In genomic region chr3:87884708-87885251, GRCm38 (mm10) we compare ENCODE assay signal across 8 mouse cellular contexts. TPM values are rescaled to one million over a fixed set of nuclear protein-coding genes. Genes with fewer than 3 reads are reported as not detected.
DNase-seq lines count a peak whose midpoint lies in the region; ATAC-seq and TF ChIP-seq lines count a peak whose summit lies in the region.

No protein-coding gene starts in this region.

- H3K27ac ChIP-seq in cerebellum, adult 2 months (ENCODE audit: insufficient read depth, low read length) = peak overlapping the region; percentile 52
- peak overlapping the region; percentile 82 for H3K27ac ChIP-seq in forebrain, embryonic 16.5 days (ENCODE audit: low read length)
- H3K27ac ChIP-seq in limb, embryonic 12.5 days = peak overlapping the region; percentile 92
- peak overlapping the region; percentile 78 for H3K27ac ChIP-seq in midbrain, embryonic 16.5 days (ENCODE audit: low read length)
- peak overlapping the region; percentile 92 for H3K27ac ChIP-seq in stomach, embryonic 16.5 days (ENCODE audit: low read length)

- H3K4me2 ChIP-seq in forebrain, embryonic 16.5 days (ENCODE audit: low read length) = peak overlapping the region; percentile 94
- H3K4me2 ChIP-seq in limb, embryonic 12.5 days = peak overlapping the region; percentile 94
- H3K4me2 ChIP-seq in midbrain, embryonic 16.5 days (ENCODE audit: low read length) = peak overlapping the region; percentile 89
- H3K4me2 ChIP-seq in stomach, embryonic 16.5 days (ENCODE audit: low read depth, low read length) = peak overlapping the region; percentile 84

- peaks cover 9% of the 10 kb centered on the region for H3K4me1 ChIP-seq in lung, adult 2 months (ENCODE audit: control insufficient read depth, insufficient read depth, low read length)
- peaks cover 5% of the 10 kb centered on the region; the same call in 1 of the 2 replicates for H3K4me1 ChIP-seq in cerebellum, adult 2 months (ENCODE audit: control insufficient read depth, insufficient read depth, low read length)
- peaks cover 23% of the 10 kb centered on the region for H3K4me1 ChIP-seq in forebrain, embryonic 16.5 days (replicated peaks; ENCODE audit: control insufficient read depth, insufficient read depth, low read length)
- H3K4me1 ChIP-seq in limb, embryonic 12.5 days (replicated peaks) = peaks cover 16% of the 10 kb centered on the region
- H3K4me1 ChIP-seq in midbrain, embryonic 16.5 days (ENCODE audit: control insufficient read depth, insufficient read depth, low read length) = peaks cover 22% of the 10 kb centered on the region
- H3K4me1 ChIP-seq in stomach, embryonic 16.5 days (ENCODE audit: control insufficient read depth, insufficient read depth, low read length) = peaks cover 16% of the 10 kb centered on the region

- TF ChIP-seq POLR2A in lung, adult 2 months (IDR thresholded peaks at IDR 0.05; ENCODE audit: borderline replicate concordance, extremely low read depth, low read depth, low read length) = no peak
- no peak for TF ChIP-seq POLR2A in cerebellum, adult 2 months (IDR thresholded peaks at IDR 0.05; ENCODE audit: borderline replicate concordance, insufficient read depth, low read length)

- peak overlapping the region; percentile 90 for H3K9ac ChIP-seq in forebrain, embryonic 16.5 days (replicated peaks; ENCODE audit: low read depth, low read length)
- peak overlapping the region; percentile 88 for H3K9ac ChIP-seq in limb, embryonic 12.5 days (replicated peaks)
- H3K9ac ChIP-seq in midbrain, embryonic 16.5 days (ENCODE audit: low read depth, low read length) = peak overlapping the region; percentile 90
- peak overlapping the region; percentile 82 for H3K9ac ChIP-seq in stomach, embryonic 16.5 days (ENCODE audit: low read length)

- H3K36me3 ChIP-seq in forebrain, embryonic 16.5 days (ENCODE audit: control insufficient read depth, insufficient read depth) = peaks cover 3% of the 10 kb centered on the region; the same call in 1 of the 2 replicates
- peaks cover 23% of the 10 kb centered on the region for H3K36me3 ChIP-seq in limb, embryonic 12.5 days
- peaks cover 3% of the 10 kb centered on the region; the same call in 1 of the 2 replicates for H3K36me3 ChIP-seq in midbrain, embryonic 16.5 days (ENCODE audit: control insufficient read depth, insufficient read depth, low read length)
- H3K36me3 ChIP-seq in stomach, embryonic 16.5 days (ENCODE audit: control insufficient read depth, insufficient read depth, low read length) = no peaks in the 10 kb centered on the region

- H3K4me3 ChIP-seq in lung, adult 2 months (replicated peaks; ENCODE audit: extremely low read depth, low read depth, low read length) = peak overlapping the region; percentile 85
- peak overlapping the region; percentile 81 for H3K4me3 ChIP-seq in cerebellum, adult 2 months (replicated peaks; ENCODE audit: insufficient read depth, low read depth, low read length)
- H3K4me3 ChIP-seq in forebrain, embryonic 16.5 days (replicated peaks; ENCODE audit: low read length) = peak overlapping the region; percentile 99
- H3K4me3 ChIP-seq in limb, embryonic 12.5 days (replicated peaks) = peak overlapping the region; percentile 84
- peak overlapping the region; percentile 79 for H3K4me3 ChIP-seq in midbrain, embryonic 16.5 days (ENCODE audit: low read depth, low read length)
- peak overlapping the region; percentile 65 for H3K4me3 ChIP-seq in stomach, embryonic 16.5 days (replicated peaks; ENCODE audit: low read length)

- H3K9me3 ChIP-seq in forebrain, embryonic 16.5 days (ENCODE audit: control insufficient read depth, low read length) = no peaks in the 10 kb centered on the region
- no peaks in the 10 kb centered on the region for H3K9me3 ChIP-seq in limb, embryonic 12.5 days
- no peaks in the 10 kb centered on the region for H3K9me3 ChIP-seq in midbrain, embryonic 16.5 days (replicated peaks; ENCODE audit: control insufficient read depth, low read length, poor library complexity, severe bottlenecking)
- H3K9me3 ChIP-seq in stomach, embryonic 16.5 days (replicated peaks; ENCODE audit: control insufficient read depth, low read length) = no peaks in the 10 kb centered on the region; the same call in 1 of the 2 replicates

- under 1% methylated on average over 28 of the region's 28 CpGs for WGBS in lung, adult 2 months
- WGBS in cerebellum, adult 2 months = 0% methylated on average over 27 of the region's 28 CpGs
- 0% methylated on average over 21 of the region's 28 CpGs for WGBS in forebrain, embryonic 16.5 days
- 0% methylated on average over 28 of the region's 28 CpGs for WGBS in limb, embryonic 12.5 days
- 1% methylated on average over 21 of the region's 28 CpGs for WGBS in midbrain, embryonic 16.5 days
- under 1% methylated on average over 27 of the region's 28 CpGs for WGBS in stomach, embryonic 16.5 days

- no peaks in the 10 kb centered on the region for H3K27me3 ChIP-seq in cerebellum, adult 2 months (ENCODE audit: control insufficient read depth, insufficient read depth, low read length)
- H3K27me3 ChIP-seq in forebrain, embryonic 16.5 days (replicated peaks; ENCODE audit: control insufficient read depth, insufficient read depth, low read length) = no peaks in the 10 kb centered on the region
- H3K27me3 ChIP-seq in limb, embryonic 12.5 days = no peaks in the 10 kb centered on the region
- no peaks in the 10 kb centered on the region for H3K27me3 ChIP-seq in midbrain, embryonic 16.5 days (ENCODE audit: control insufficient read depth, insufficient read depth, low read depth, low read length)
- H3K27me3 ChIP-seq in stomach, embryonic 16.5 days (ENCODE audit: control insufficient read depth, insufficient read depth, low read length) = no peaks in the 10 kb centered on the region

- ATAC-seq in forebrain, embryonic 16.5 days = no peak
- ATAC-seq in limb, embryonic 12.5 days (ENCODE audit: insufficient number of reproducible peaks, insufficient read depth, low FRiP score, low TSS enrichment, low read depth) = peak; percentile 13
- ATAC-seq in midbrain, embryonic 16.5 days = peak; percentile 17
- peak; percentile 2; the same call in 1 of the 2 replicates for ATAC-seq in stomach, embryonic 16.5 days (ENCODE audit: insufficient read depth, low FRiP score)

- DNase-seq in lung, adult 2 months = peak; percentile 20
- no peak for DNase-seq in lung, postnatal 36 days
- peak in 1 of 2 experiments; percentile 58 for DNase-seq in cerebellum, adult 2 months
- DNase-seq in induced T-regulatory cell, adult 2 months (ENCODE audit: low read depth) = peak; percentile 69

- TF ChIP-seq CTCF in lung, adult 2 months (IDR thresholded peaks at IDR 0.05; ENCODE audit: insufficient read depth, low read length) = no peak
- TF ChIP-seq CTCF in cerebellum, adult 2 months (IDR thresholded peaks at IDR 0.05; ENCODE audit: borderline replicate concordance, insufficient read depth, low read depth, low read length) = no peak

RNA-seq across cellular contexts. Expression of gene Prcc, which starts 0.6 kb away (rescaled TPM):
- polyA plus RNA-seq in lung, adult 2 months (2012; rRNA removed) = 26.2 and 30.7 TPM in 2 replicates
- 47.6 and 48.8 TPM in 2 replicates for polyA plus RNA-seq in cerebellum, adult 2 months (2012; rRNA removed)
- polyA plus RNA-seq in forebrain, embryonic 16.5 days (2015; fragmentation: Nextera tagmentation; extraction: Ambion mirVana) = 13.8 and 16.4 TPM in 2 replicates
- 15.8 and 16.2 TPM in 2 replicates for polyA plus RNA-seq in limb, embryonic 12.5 days (2016; fragmentation: Nextera tagmentation; extraction: Ambion mirVana)
- polyA plus RNA-seq in midbrain, embryonic 16.5 days (2015; fragmentation: Nextera tagmentation; extraction: Ambion mirVana) = 15.3 and 16.3 TPM in 2 replicates
- polyA plus RNA-seq in stomach, embryonic 16.5 days (2015; fragmentation: Nextera tagmentation; extraction: Ambion mirVana) = 6.7 and 7.5 TPM in 2 replicates

RNA-seq across cellular contexts. Expression of gene Hdgf, which starts 21.3 kb away (rescaled TPM):
- 51.6 and 82.6 TPM in 2 replicates for polyA plus RNA-seq in lung, adult 2 months (2012; rRNA removed)
- 180 and 194 TPM in 2 replicates for polyA plus RNA-seq in cerebellum, adult 2 months (2012; rRNA removed)
- 186 and 212 TPM in 2 replicates for polyA plus RNA-seq in forebrain, embryonic 16.5 days (2015; fragmentation: Nextera tagmentation; extraction: Ambion mirVana)
- polyA plus RNA-seq in limb, embryonic 12.5 days (2016; fragmentation: Nextera tagmentation; extraction: Ambion mirVana) = 286 and 294 TPM in 2 replicates
- polyA plus RNA-seq in midbrain, embryonic 16.5 days (2015; fragmentation: Nextera tagmentation; extraction: Ambion mirVana) = 144 and 154 TPM in 2 replicates
- 82.1 and 83.1 TPM in 2 replicates for polyA plus RNA-seq in stomach, embryonic 16.5 days (2015; fragmentation: Nextera tagmentation; extraction: Ambion mirVana)

RNA-seq across cellular contexts. Expression of gene Mrpl24, which starts 34.5 kb away (rescaled TPM):
- 26.7 and 45.8 TPM in 2 replicates for polyA plus RNA-seq in lung, adult 2 months (2012; rRNA removed)
- 83.9 and 84.9 TPM in 2 replicates for polyA plus RNA-seq in cerebellum, adult 2 months (2012; rRNA removed)
- 63.4 and 64.3 TPM in 2 replicates for polyA plus RNA-seq in forebrain, embryonic 16.5 days (2015; fragmentation: Nextera tagmentation; extraction: Ambion mirVana)
- 80.4 and 85.9 TPM in 2 replicates for polyA plus RNA-seq in limb, embryonic 12.5 days (2016; fragmentation: Nextera tagmentation; extraction: Ambion mirVana)
- 47.8 and 51.6 TPM in 2 replicates for polyA plus RNA-seq in midbrain, embryonic 16.5 days (2015; fragmentation: Nextera tagmentation; extraction: Ambion mirVana)
- polyA plus RNA-seq in stomach, embryonic 16.5 days (2015; fragmentation: Nextera tagmentation; extraction: Ambion mirVana) = 66.2 and 77.2 TPM in 2 replicates

RNA-seq across cellular contexts. Expression of gene Sh2d2a, which starts 38.2 kb away (rescaled TPM):
- 2.6 and 2.8 TPM in 2 replicates for polyA plus RNA-seq in lung, adult 2 months (2012; rRNA removed)
- polyA plus RNA-seq in cerebellum, adult 2 months (2012; rRNA removed) = 0.05 TPM in 2 replicates
- not detected in 2 replicates for polyA plus RNA-seq in forebrain, embryonic 16.5 days (2015; fragmentation: Nextera tagmentation; extraction: Ambion mirVana)
- not detected in 2 replicates for polyA plus RNA-seq in limb, embryonic 12.5 days (2016; fragmentation: Nextera tagmentation; extraction: Ambion mirVana)
- polyA plus RNA-seq in midbrain, embryonic 16.5 days (2015; fragmentation: Nextera tagmentation; extraction: Ambion mirVana) = not detected in 2 replicates
- 0.16 and 0.26 TPM in 2 replicates for polyA plus RNA-seq in stomach, embryonic 16.5 days (2015; fragmentation: Nextera tagmentation; extraction: Ambion mirVana)

RNA-seq across cellular contexts. Expression of gene Isg20l2, which starts 45.3 kb away (rescaled TPM):
- polyA plus RNA-seq in lung, adult 2 months (2012; rRNA removed) = 10.7 and 12.8 TPM in 2 replicates
- 15.2 and 15.9 TPM in 2 replicates for polyA plus RNA-seq in cerebellum, adult 2 months (2012; rRNA removed)
- 43.5 and 49.4 TPM in 2 replicates for polyA plus RNA-seq in forebrain, embryonic 16.5 days (2015; fragmentation: Nextera tagmentation; extraction: Ambion mirVana)
- polyA plus RNA-seq in limb, embryonic 12.5 days (2016; fragmentation: Nextera tagmentation; extraction: Ambion mirVana) = 83.2 and 86.4 TPM in 2 replicates
- polyA plus RNA-seq in midbrain, embryonic 16.5 days (2015; fragmentation: Nextera tagmentation; extraction: Ambion mirVana) = 24.9 and 28.6 TPM in 2 replicates
- polyA plus RNA-seq in stomach, embryonic 16.5 days (2015; fragmentation: Nextera tagmentation; extraction: Ambion mirVana) = 40.8 and 41.5 TPM in 2 replicates
